Comparison of ENCODE assay signal across 12 mouse cellular contexts in genomic region chr2:128382473-128382872, GRCm38 (mm10).
"Had no signal": no experiment of that assay in that cellular context is flagged by ENCODE, and none has a peak within 500 bp of the region (broad histone marks: within the 10 kb centered on the region; RNA-seq: fewer than 3 reads in every experiment).

No protein-coding gene starts in this region.

- H3K9me3 ChIP-seq: kidney, embryonic 15.5 days; limb, embryonic 13.5 days; midbrain, embryonic 15.5 days; neural tube, embryonic 13.5 days had no signal

- H3K27ac ChIP-seq: kidney, embryonic 15.5 days; limb, embryonic 13.5 days; liver, embryonic 14.5 days; midbrain, embryonic 15.5 days; neural tube, embryonic 13.5 days had no signal

- H3K9ac ChIP-seq: kidney, embryonic 15.5 days; limb, embryonic 13.5 days; liver, embryonic 14.5 days; midbrain, embryonic 15.5 days; neural tube, embryonic 13.5 days had no signal

- DNase-seq: kidney, postnatal 14 days; left cerebral cortex, postnatal 4 days; lung, adult 18-20 months; retina, postnatal 1 day; right cerebral cortex, postnatal 25 days; thymus, adult 18-20 months; thymus, postnatal 25 days had no signal

- H3K4me3 ChIP-seq: kidney, embryonic 15.5 days; limb, embryonic 13.5 days; midbrain, embryonic 15.5 days; neural tube, embryonic 13.5 days had no signal

- ATAC-seq: midbrain, embryonic 15.5 days had no signal

- H3K36me3 ChIP-seq: kidney, embryonic 15.5 days; limb, embryonic 13.5 days; midbrain, embryonic 15.5 days; neural tube, embryonic 13.5 days had no signal

- H3K27me3 ChIP-seq: kidney, embryonic 15.5 days; limb, embryonic 13.5 days; midbrain, embryonic 15.5 days had no signal
